Mouse (Mus musculus): ENCODE results near the gene Abca2. TPM values are rescaled to one million over a fixed set of nuclear protein-coding genes. Genes with fewer than 3 reads are reported as not detected.

Abca2 gene
- 10.1 and 10.6 TPM in 2 replicates for polyA plus RNA-seq (2016; fragmentation: Nextera tagmentation; extraction: Ambion mirVana)

DNA sequence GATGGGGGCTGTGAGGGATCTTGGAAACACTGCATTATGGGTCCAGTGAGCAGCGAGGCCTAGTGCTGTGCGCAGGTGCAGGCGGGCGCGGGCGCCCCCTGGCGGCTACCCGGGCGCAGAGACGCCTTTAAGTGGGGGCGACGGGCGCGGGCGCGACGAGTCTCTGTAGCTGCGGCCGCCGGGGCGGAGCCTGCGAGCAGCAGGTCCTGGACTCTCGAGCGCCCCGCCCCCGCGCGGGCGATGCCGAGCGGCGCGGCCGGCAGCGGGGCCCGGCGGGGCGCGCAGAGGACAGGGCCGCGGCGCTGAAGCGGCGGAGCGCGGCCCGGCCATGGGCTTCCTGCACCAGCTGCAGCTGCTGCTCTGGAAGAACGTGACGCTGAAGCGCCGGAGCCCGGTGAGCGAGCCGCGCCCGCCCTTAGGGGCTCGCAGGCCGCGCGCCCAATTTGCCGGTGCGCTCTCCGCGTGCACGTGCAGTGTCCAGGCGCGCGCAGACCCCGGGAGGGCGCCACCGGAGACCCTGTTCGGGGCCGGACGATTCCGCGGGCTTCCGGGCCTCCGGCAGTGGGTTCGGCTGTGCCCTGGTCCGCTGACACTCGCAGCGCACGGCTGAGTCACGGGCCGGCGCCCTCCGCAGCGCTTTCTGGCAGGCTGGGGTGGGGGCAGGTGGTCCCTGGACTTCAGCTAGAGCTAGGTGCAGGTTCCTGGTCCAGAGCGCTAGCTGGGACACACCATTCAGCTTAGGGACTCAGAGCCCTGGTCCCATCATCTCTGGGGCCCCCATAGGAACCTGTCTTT, at the start of gene Abca2:
Gene Abca2 (plus strand): TSS at position 262 of the 795 bp plus-strand sequence.
- H3K9ac ChIP-seq = peak within 1 kb of the TSS; percentile 86
- peak; percentile 89 for ATAC-seq (ENCODE audit: low FRiP score)
- under 1% methylated on average over 69 of the region's 89 CpGs for WGBS
- H3K27ac ChIP-seq = peak within 1 kb of the TSS; percentile 82
- no peaks in the 10 kb centered on the region for H3K9me3 ChIP-seq (replicated peaks)
- H3K27me3 ChIP-seq = peaks cover 54% of the 10 kb centered on the region
- H3K4me3 ChIP-seq = peak within 1 kb of the TSS; percentile 63
- H3K4me2 ChIP-seq (replicated peaks) = peak within 1 kb of the TSS; percentile 80
- peaks cover 5% of the 10 kb centered on the region; the same call in 1 of the 2 replicates for H3K36me3 ChIP-seq
- H3K4me1 ChIP-seq = peaks cover 31% of the 10 kb centered on the region

- peaks cover 7% of the 10 kb centered on the region for H3K27me3 ChIP-seq
- WGBS = 80% methylated on average over 5 of the region's 5 CpGs
- no peak overlapping the region for H3K4me2 ChIP-seq (replicated peaks)
- ATAC-seq (ENCODE audit: low FRiP score) = no peak
- H3K9ac ChIP-seq = no peak overlapping the region
- H3K27ac ChIP-seq = no peak overlapping the region
- H3K9me3 ChIP-seq (replicated peaks) = no peaks in the 10 kb centered on the region
- H3K36me3 ChIP-seq = no peaks in the 10 kb centered on the region
- H3K4me1 ChIP-seq = no peaks in the 10 kb centered on the region
- no peak overlapping the region for H3K4me3 ChIP-seq
Measured at GRCm38 (mm10) chr2:25384492-25384891, 44.0 kb upstream of the Abca2 start.

DNA sequence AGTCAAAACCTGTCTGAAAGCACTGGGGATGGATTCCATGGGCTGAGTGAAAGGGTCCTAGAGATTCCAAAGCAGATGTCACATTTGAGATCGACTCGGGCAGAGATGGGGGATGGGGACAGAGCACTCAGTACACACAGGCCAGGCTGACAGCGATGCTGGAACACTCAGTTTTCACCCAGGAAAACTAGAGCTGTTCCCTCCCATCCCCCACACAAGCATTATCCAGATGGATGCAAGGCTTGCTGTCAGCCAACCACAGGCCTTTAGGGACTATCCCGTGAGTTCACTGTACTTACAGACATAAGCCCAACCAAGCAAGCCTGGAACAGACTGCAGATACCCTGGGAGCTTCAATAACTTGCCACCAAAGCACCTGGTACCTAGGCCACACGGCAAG, 37.2 kb upstream of the Abca2 start:
- WGBS = 82% methylated on average over 5 of the region's 5 CpGs
- Histone ChIP-seq H3K4me3 (no peak overlapping the region), H3K9ac (no peak overlapping the region), H3K4me1 (peaks cover 14% of the 10 kb centered on the region), H3K9me3 (replicated peaks) (no peaks in the 10 kb centered on the region), H3K4me2 (replicated peaks) (no peak overlapping the region), H3K27me3 (peaks cover 27% of the 10 kb centered on the region), H3K36me3 (no peaks in the 10 kb centered on the region), H3K27ac (no peak overlapping the region)
- no peak for ATAC-seq (ENCODE audit: low FRiP score)

GRCm38 (mm10) chr2:25394281-25395221, 34.0 kb upstream of the Abca2 start:
- peaks cover 18% of the 10 kb centered on the region for H3K4me1 ChIP-seq
- H3K9ac ChIP-seq = no peak overlapping the region
- H3K9me3 ChIP-seq (replicated peaks) = no peaks in the 10 kb centered on the region
- H3K36me3 ChIP-seq = no peaks in the 10 kb centered on the region
- H3K27me3 ChIP-seq = peaks cover 58% of the 10 kb centered on the region
- no peak overlapping the region for H3K4me3 ChIP-seq
- no peak overlapping the region for H3K27ac ChIP-seq
- WGBS = 26% methylated on average over 3 of the region's 3 CpGs
- no peak overlapping the region for H3K4me2 ChIP-seq (replicated peaks)
- ATAC-seq (ENCODE audit: low FRiP score) = no peak

DNA sequence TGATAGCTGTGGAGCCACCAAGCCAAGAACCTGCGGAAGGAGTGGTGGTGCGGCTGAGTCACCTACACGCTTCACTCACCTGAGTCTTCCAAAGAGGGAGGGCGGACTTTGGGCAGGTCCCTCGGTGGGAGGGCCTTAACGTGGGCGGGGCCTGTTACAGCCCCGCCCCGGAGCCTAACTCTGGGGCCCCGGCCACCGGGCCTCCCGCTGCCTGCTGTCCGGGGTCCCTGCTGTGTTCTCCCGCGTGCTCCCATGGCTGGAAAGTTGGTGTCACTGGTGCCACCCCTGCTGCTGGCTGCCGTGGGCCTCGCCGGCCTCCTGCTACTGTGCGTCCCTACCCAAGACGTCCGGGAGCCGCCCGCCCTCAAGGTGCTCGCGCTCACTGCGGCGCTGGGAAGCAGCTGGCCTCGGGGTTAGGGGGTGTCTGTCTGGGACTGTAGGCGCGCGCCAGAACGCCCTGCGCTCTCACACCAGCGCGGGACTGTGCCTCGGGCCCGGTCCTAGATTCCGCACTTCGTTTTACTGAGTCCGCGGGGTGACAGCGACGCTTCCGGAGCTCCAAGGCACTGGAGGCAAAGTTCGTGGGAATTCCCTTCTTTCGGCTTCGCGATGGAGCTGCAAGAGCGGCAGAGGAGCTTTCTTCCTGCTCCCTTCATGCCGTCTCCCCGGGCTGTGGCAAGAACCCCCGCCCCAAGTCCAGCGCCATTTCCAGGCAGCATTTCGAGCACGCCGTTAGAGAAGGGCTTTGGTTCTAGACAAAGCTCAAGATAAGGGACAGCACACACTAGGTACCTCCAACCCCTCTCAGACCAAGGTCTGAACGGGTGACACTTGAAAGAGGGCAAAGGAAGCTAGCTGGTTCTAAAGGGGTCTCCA, 32.5 kb upstream of the Abca2 start, which contains the start of gene Entpd2:
Gene Entpd2 (plus strand): TSS at position 154 of the 876 bp plus-strand sequence.
- ATAC-seq (ENCODE audit: low FRiP score) = no peak
- 1% methylated on average over 56 of the region's 57 CpGs for WGBS
- Histone ChIP-seq H3K27ac (no peak within 1 kb of the TSS), H3K9me3 (replicated peaks) (no peaks in the 10 kb centered on the region), H3K36me3 (no peaks in the 10 kb centered on the region), H3K27me3 (peaks cover 72% of the 10 kb centered on the region), H3K9ac (0 out of 2 replicates have a peak within 1 kb of the TSS, but pooled peaks have one; percentile 36), H3K4me1 (peaks cover 22% of the 10 kb centered on the region), H3K4me2 (replicated peaks) (peak within 1 kb of the TSS; percentile 56), H3K4me3 (peak within 1 kb of the TSS; percentile 31)

DNA sequence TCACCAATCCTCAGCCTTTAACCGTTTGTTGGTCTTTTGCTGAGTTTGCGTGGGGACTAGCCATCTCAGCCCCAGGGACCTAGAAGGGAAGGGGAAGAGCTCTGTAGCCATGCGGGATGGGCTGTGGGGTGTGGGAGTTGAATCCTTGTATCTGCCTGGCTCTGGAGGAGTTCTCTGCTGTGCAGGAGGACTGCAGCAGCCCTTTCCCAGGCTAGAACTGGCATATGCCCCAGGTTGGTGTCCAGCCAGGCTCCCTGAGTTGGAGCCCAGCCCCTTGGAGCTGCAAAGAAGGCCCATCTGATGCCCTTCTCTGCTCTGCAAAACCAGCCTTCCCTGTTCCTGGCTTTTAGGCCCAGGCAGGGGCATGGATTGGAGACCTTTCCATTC, 31.9 kb upstream of the Abca2 start:
- Histone ChIP-seq H3K4me1 (peaks cover 22% of the 10 kb centered on the region), H3K4me3 (peak overlapping the region; percentile 31; the same call in 1 of the 2 replicates), H3K36me3 (no peaks in the 10 kb centered on the region), H3K27ac (no peak overlapping the region), H3K9ac (no peak overlapping the region), H3K4me2 (replicated peaks) (peak overlapping the region; percentile 56; the same call in 1 of the 2 replicates), H3K9me3 (replicated peaks) (no peaks in the 10 kb centered on the region), H3K27me3 (peaks cover 78% of the 10 kb centered on the region)
- no peak for ATAC-seq (ENCODE audit: low FRiP score)
- WGBS = 32% methylated on average over 3 of the region's 3 CpGs

- 73% methylated on average over 1 of the region's 1 CpGs for WGBS
- Histone ChIP-seq H3K4me3 (no peak overlapping the region), H3K4me2 (replicated peaks) (no peak overlapping the region)
Measured at GRCm38 (mm10) chr2:25397010-25397409, 31.5 kb upstream of the Abca2 start.

DNA sequence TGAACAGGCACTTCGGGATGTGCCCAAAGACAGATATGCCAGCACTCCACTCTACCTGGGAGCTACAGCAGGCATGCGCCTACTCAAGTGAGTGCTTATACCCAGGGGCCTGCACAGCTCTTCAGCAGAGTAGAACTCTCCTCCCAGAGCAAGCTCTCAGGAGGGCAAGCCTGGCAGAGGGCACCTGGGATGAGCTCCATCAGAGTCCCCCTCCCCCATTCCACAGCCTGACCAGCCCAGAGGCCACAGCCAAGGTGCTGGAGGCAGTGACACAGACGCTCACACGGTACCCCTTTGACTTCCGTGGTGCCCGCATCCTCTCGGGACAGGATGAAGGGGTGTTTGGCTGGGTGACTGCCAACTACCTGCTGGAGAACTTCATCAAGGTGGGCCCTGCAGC, 30.4 kb upstream of the Abca2 start:
- Histone ChIP-seq H3K4me1 (peaks cover 24% of the 10 kb centered on the region), H3K9ac (no peak overlapping the region), H3K9me3 (replicated peaks) (no peaks in the 10 kb centered on the region), H3K27me3 (peaks cover 85% of the 10 kb centered on the region), H3K4me2 (replicated peaks) (no peak overlapping the region), H3K36me3 (no peaks in the 10 kb centered on the region), H3K4me3 (no peak overlapping the region), H3K27ac (no peak overlapping the region)
- 91% methylated on average over 7 of the region's 7 CpGs for WGBS
- ATAC-seq (ENCODE audit: low FRiP score) = no peak

More at GRCm38 (mm10) chr2:25397010-25397409, 31.5 kb upstream of the Abca2 start:
- Histone ChIP-seq H3K9ac (no peak overlapping the region), H3K4me1 (peaks cover 22% of the 10 kb centered on the region), H3K27me3 (peaks cover 82% of the 10 kb centered on the region), H3K36me3 (no peaks in the 10 kb centered on the region), H3K9me3 (replicated peaks) (no peaks in the 10 kb centered on the region), H3K27ac (no peak overlapping the region)
- ATAC-seq (ENCODE audit: low FRiP score) = no peak

DNA sequence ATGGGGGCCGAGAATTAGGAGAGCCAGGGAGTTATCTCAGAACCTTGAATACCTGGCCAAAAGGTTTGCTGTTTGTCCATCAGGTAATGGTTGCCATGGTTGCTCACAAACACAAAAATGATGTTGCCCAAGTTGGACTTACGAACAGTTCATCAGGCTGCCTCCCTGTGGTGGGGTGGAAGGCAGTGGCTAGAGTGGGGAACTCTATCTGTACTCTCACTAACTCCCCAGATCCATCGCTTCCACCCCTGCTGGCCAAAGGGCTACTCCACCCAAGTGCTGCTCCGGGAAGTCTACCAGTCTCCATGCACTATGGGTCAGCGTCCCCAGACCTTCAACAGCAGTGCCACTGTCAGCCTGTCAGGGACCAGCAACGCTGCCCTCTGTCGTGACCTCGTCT, 29.5 kb upstream of the Abca2 start, which contains the start of gene Npdc1:
Gene Npdc1 (plus strand): TSS at position 301 of the 400 bp plus-strand sequence.
- Histone ChIP-seq H3K27ac (no peak within 1 kb of the TSS), H3K4me2 (replicated peaks) (no peak within 1 kb of the TSS), H3K9me3 (replicated peaks) (no peaks in the 10 kb centered on the region), H3K27me3 (peaks cover 82% of the 10 kb centered on the region), H3K9ac (no peak within 1 kb of the TSS), H3K4me3 (no peak within 1 kb of the TSS), H3K36me3 (no peaks in the 10 kb centered on the region), H3K4me1 (peaks cover 30% of the 10 kb centered on the region)
- 61% methylated on average over 8 of the region's 8 CpGs for WGBS
- no peak for ATAC-seq (ENCODE audit: low FRiP score)

DNA sequence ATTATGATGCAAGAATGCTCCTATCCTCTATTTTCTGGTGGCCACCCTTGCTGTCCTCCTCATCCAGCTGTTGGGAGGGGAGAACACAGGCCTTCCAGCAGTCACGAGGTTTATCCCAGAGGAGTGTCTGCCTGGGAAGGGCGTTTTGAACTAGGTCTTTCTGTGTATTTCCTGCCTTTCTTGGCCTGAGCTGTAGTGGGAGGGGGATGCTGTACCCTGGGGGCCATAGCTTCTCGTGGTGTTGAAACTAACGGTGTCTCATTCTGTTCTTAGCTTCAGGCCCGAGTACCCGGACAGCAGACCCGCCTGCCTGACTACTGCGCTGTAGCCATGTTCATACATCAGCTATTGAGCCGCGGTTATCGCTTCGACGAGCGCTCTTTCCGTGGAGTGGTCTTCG, 28.2 kb upstream of the Abca2 start:
- Histone ChIP-seq H3K4me2 (replicated peaks) (peak overlapping the region; percentile 44), H3K9ac (no peak overlapping the region), H3K27ac (no peak overlapping the region), H3K27me3 (peaks cover 70% of the 10 kb centered on the region), H3K9me3 (replicated peaks) (no peaks in the 10 kb centered on the region), H3K4me1 (peaks cover 31% of the 10 kb centered on the region), H3K4me3 (peak overlapping the region; percentile 14), H3K36me3 (no peaks in the 10 kb centered on the region)
- 21% methylated on average over 16 of the region's 16 CpGs for WGBS
- ATAC-seq (ENCODE audit: low FRiP score) = no peak

- H3K27me3 ChIP-seq = peaks cover 65% of the 10 kb centered on the region
- H3K4me2 ChIP-seq (replicated peaks) = peak overlapping the region; percentile 44
- H3K27ac ChIP-seq = no peak overlapping the region
- no peaks in the 10 kb centered on the region for H3K36me3 ChIP-seq
- 2% methylated on average over 17 of the region's 17 CpGs for WGBS
- peaks cover 33% of the 10 kb centered on the region for H3K4me1 ChIP-seq
- peak overlapping the region; percentile 14 for H3K4me3 ChIP-seq
- ATAC-seq (ENCODE audit: low FRiP score) = no peak
- no peak overlapping the region for H3K9ac ChIP-seq
- no peaks in the 10 kb centered on the region for H3K9me3 ChIP-seq (replicated peaks)
Measured at GRCm38 (mm10) chr2:25400764-25401163, 27.7 kb upstream of the Abca2 start.

Measured in hindbrain, embryonic 12.5 days (tissue).